Mouse (Mus musculus): Measurements from ENCODE around the gene Ascc3. TPM values are rescaled to one million over a fixed set of nuclear protein-coding genes. Genes with fewer than 3 reads are reported as not detected.

Ascc3 gene
- polyA plus RNA-seq, 1 experiment from 2014 or later: 17.8 TPM

- no peak overlapping the region for H3K4me2 ChIP-seq (ENCODE audit: low read depth, low read length)
Observed at GRCm38 (mm10) chr10:50702361-50702760, 109.9 kb downstream of the Ascc3 start.

GRCm38 (mm10) chr10:50704202-50704601, 111.7 kb downstream of the Ascc3 start:
- Histone ChIP-seq H3K9ac (replicated peaks; ENCODE audit: low read length) (no peak overlapping the region), H3K4me1 (ENCODE audit: control insufficient read depth, insufficient read depth, low read length) (no peaks in the 10 kb centered on the region), H3K9me3 (replicated peaks; ENCODE audit: control insufficient read depth, low read length) (no peaks in the 10 kb centered on the region), H3K4me3 (ENCODE audit: low read depth, low read length) (no peak overlapping the region), H3K36me3 (replicated peaks; ENCODE audit: control insufficient read depth, insufficient read depth, low read depth, low read length) (no peaks in the 10 kb centered on the region), H3K27ac (replicated peaks; ENCODE audit: low read depth, low read length) (no peak overlapping the region), H3K4me2 (ENCODE audit: low read depth, low read length) (no peak overlapping the region), H3K27me3 (ENCODE audit: control insufficient read depth, insufficient read depth, low read length) (no peaks in the 10 kb centered on the region)
- DNase-seq (ENCODE audit: low spot score) (peak; percentile 84), ATAC-seq (replicated peaks; ENCODE audit: insufficient number of reproducible peaks, low FRiP score, low TSS enrichment, low read depth) (no peak)
- 24% methylated on average over 6 of the region's 6 CpGs for WGBS

More at GRCm38 (mm10) chr10:50702361-50702760, 109.9 kb downstream of the Ascc3 start:
- no peaks in the 10 kb centered on the region for H3K9me3 ChIP-seq (replicated peaks; ENCODE audit: control insufficient read depth, low read length)
- H3K36me3 ChIP-seq (replicated peaks; ENCODE audit: control insufficient read depth, insufficient read depth, low read depth, low read length): no peaks in the 10 kb centered on the region
- no peaks in the 10 kb centered on the region for H3K27me3 ChIP-seq (ENCODE audit: control insufficient read depth, insufficient read depth, low read length)
- no peak overlapping the region for H3K4me3 ChIP-seq (ENCODE audit: low read depth, low read length)
- H3K4me1 ChIP-seq (ENCODE audit: control insufficient read depth, insufficient read depth, low read length): no peaks in the 10 kb centered on the region
- H3K27ac ChIP-seq (replicated peaks; ENCODE audit: low read depth, low read length): no peak overlapping the region
- ATAC-seq (replicated peaks; ENCODE audit: insufficient number of reproducible peaks, low FRiP score, low TSS enrichment, low read depth) (no peak), DNase-seq (ENCODE audit: low spot score) (no peak)
- WGBS: 77% methylated on average over 3 of the region's 3 CpGs
- no peak overlapping the region for H3K9ac ChIP-seq (replicated peaks; ENCODE audit: low read length)

- H3K27me3 ChIP-seq (ENCODE audit: control insufficient read depth, insufficient read depth, low read length): no peaks in the 10 kb centered on the region
- H3K36me3 ChIP-seq (replicated peaks; ENCODE audit: control insufficient read depth, insufficient read depth, low read depth, low read length): no peaks in the 10 kb centered on the region
- no peak overlapping the region for H3K4me2 ChIP-seq (ENCODE audit: low read depth, low read length)
- no peak for ATAC-seq (replicated peaks; ENCODE audit: insufficient number of reproducible peaks, low FRiP score, low TSS enrichment, low read depth)
- H3K9ac ChIP-seq (replicated peaks; ENCODE audit: low read length): no peak overlapping the region
- DNase-seq (ENCODE audit: low spot score): no peak
- H3K27ac ChIP-seq (replicated peaks; ENCODE audit: low read depth, low read length): no peak overlapping the region
- H3K4me1 ChIP-seq (ENCODE audit: control insufficient read depth, insufficient read depth, low read length): no peaks in the 10 kb centered on the region
- WGBS: 77% methylated on average over 3 of the region's 3 CpGs
- H3K4me3 ChIP-seq (ENCODE audit: low read depth, low read length): no peak overlapping the region
- H3K9me3 ChIP-seq (replicated peaks; ENCODE audit: control insufficient read depth, low read length): no peaks in the 10 kb centered on the region
Observed at GRCm38 (mm10) chr10:50704898-50705297, 112.4 kb downstream of the Ascc3 start.

GRCm38 (mm10) chr10:50711286-50711685, 118.8 kb downstream of the Ascc3 start:
- H3K27ac ChIP-seq (replicated peaks; ENCODE audit: low read depth, low read length): no peak overlapping the region
- no peaks in the 10 kb centered on the region for H3K27me3 ChIP-seq (ENCODE audit: control insufficient read depth, insufficient read depth, low read length)
- no peaks in the 10 kb centered on the region for H3K9me3 ChIP-seq (replicated peaks; ENCODE audit: control insufficient read depth, low read length)
- 66% methylated on average over 3 of the region's 3 CpGs for WGBS
- no peaks in the 10 kb centered on the region for H3K36me3 ChIP-seq (replicated peaks; ENCODE audit: control insufficient read depth, insufficient read depth, low read depth, low read length)
- ATAC-seq (replicated peaks; ENCODE audit: insufficient number of reproducible peaks, low FRiP score, low TSS enrichment, low read depth) (no peak), DNase-seq (ENCODE audit: low spot score) (peak; percentile 11)
- H3K4me1 ChIP-seq (ENCODE audit: control insufficient read depth, insufficient read depth, low read length): no peaks in the 10 kb centered on the region
- no peak overlapping the region for H3K4me2 ChIP-seq (ENCODE audit: low read depth, low read length)
- H3K9ac ChIP-seq (replicated peaks; ENCODE audit: low read length): no peak overlapping the region
- H3K4me3 ChIP-seq (ENCODE audit: low read depth, low read length): no peak overlapping the region

GRCm38 (mm10) chr10:50711765-50712164, 119.3 kb downstream of the Ascc3 start:
- Histone ChIP-seq H3K4me3 (ENCODE audit: low read depth, low read length) (no peak overlapping the region), H3K9ac (replicated peaks; ENCODE audit: low read length) (no peak overlapping the region), H3K27ac (replicated peaks; ENCODE audit: low read depth, low read length) (no peak overlapping the region), H3K4me1 (ENCODE audit: control insufficient read depth, insufficient read depth, low read length) (no peaks in the 10 kb centered on the region), H3K4me2 (ENCODE audit: low read depth, low read length) (no peak overlapping the region), H3K9me3 (replicated peaks; ENCODE audit: control insufficient read depth, low read length) (no peaks in the 10 kb centered on the region), H3K27me3 (ENCODE audit: control insufficient read depth, insufficient read depth, low read length) (no peaks in the 10 kb centered on the region), H3K36me3 (replicated peaks; ENCODE audit: control insufficient read depth, insufficient read depth, low read depth, low read length) (no peaks in the 10 kb centered on the region)
- DNase-seq (ENCODE audit: low spot score) (no peak), ATAC-seq (replicated peaks; ENCODE audit: insufficient number of reproducible peaks, low FRiP score, low TSS enrichment, low read depth) (no peak)
- 93% methylated on average over 1 of the region's 1 CpGs for WGBS

- Histone ChIP-seq H3K9me3 (replicated peaks; ENCODE audit: control insufficient read depth, low read length) (no peaks in the 10 kb centered on the region), H3K4me1 (ENCODE audit: control insufficient read depth, insufficient read depth, low read length) (no peaks in the 10 kb centered on the region), H3K36me3 (replicated peaks; ENCODE audit: control insufficient read depth, insufficient read depth, low read depth, low read length) (no peaks in the 10 kb centered on the region), H3K27me3 (ENCODE audit: control insufficient read depth, insufficient read depth, low read length) (no peaks in the 10 kb centered on the region), H3K27ac (replicated peaks; ENCODE audit: low read depth, low read length) (no peak overlapping the region), H3K9ac (replicated peaks; ENCODE audit: low read length) (no peak overlapping the region), H3K4me2 (ENCODE audit: low read depth, low read length) (no peak overlapping the region), H3K4me3 (ENCODE audit: low read depth, low read length) (no peak overlapping the region)
- ATAC-seq (replicated peaks; ENCODE audit: insufficient number of reproducible peaks, low FRiP score, low TSS enrichment, low read depth) (no peak), DNase-seq (ENCODE audit: low spot score) (no peak)
Observed at GRCm38 (mm10) chr10:50733459-50733858, 141.0 kb downstream of the Ascc3 start.

- Histone ChIP-seq H3K27ac (replicated peaks; ENCODE audit: low read depth, low read length) (no peak overlapping the region), H3K4me2 (ENCODE audit: low read depth, low read length) (no peak overlapping the region), H3K27me3 (ENCODE audit: control insufficient read depth, insufficient read depth, low read length) (no peaks in the 10 kb centered on the region), H3K9ac (replicated peaks; ENCODE audit: low read length) (no peak overlapping the region), H3K9me3 (replicated peaks; ENCODE audit: control insufficient read depth, low read length) (no peaks in the 10 kb centered on the region), H3K36me3 (replicated peaks; ENCODE audit: control insufficient read depth, insufficient read depth, low read depth, low read length) (no peaks in the 10 kb centered on the region), H3K4me3 (ENCODE audit: low read depth, low read length) (no peak overlapping the region), H3K4me1 (ENCODE audit: control insufficient read depth, insufficient read depth, low read length) (no peaks in the 10 kb centered on the region)
- 86% methylated on average over 2 of the region's 2 CpGs for WGBS
- DNase-seq (ENCODE audit: low spot score): no peak
- no peak for ATAC-seq (replicated peaks; ENCODE audit: insufficient number of reproducible peaks, low FRiP score, low TSS enrichment, low read depth)
Observed at GRCm38 (mm10) chr10:50762069-50762468, 169.6 kb downstream of the Ascc3 start.

- no peak for DNase-seq (ENCODE audit: low spot score)
- no peaks in the 10 kb centered on the region for H3K27me3 ChIP-seq (ENCODE audit: control insufficient read depth, insufficient read depth, low read length)
- H3K9ac ChIP-seq (replicated peaks; ENCODE audit: low read length): no peak overlapping the region
- H3K4me3 ChIP-seq (ENCODE audit: low read depth, low read length): no peak overlapping the region
- no peaks in the 10 kb centered on the region for H3K36me3 ChIP-seq (replicated peaks; ENCODE audit: control insufficient read depth, insufficient read depth, low read depth, low read length)
- WGBS: 86% methylated on average over 2 of the region's 2 CpGs
- no peak overlapping the region for H3K27ac ChIP-seq (replicated peaks; ENCODE audit: low read depth, low read length)
- no peak for ATAC-seq (replicated peaks; ENCODE audit: insufficient number of reproducible peaks, low FRiP score, low TSS enrichment, low read depth)
- no peak overlapping the region for H3K4me2 ChIP-seq (ENCODE audit: low read depth, low read length)
- no peaks in the 10 kb centered on the region for H3K9me3 ChIP-seq (replicated peaks; ENCODE audit: control insufficient read depth, low read length)
- H3K4me1 ChIP-seq (ENCODE audit: control insufficient read depth, insufficient read depth, low read length): no peaks in the 10 kb centered on the region
Observed at GRCm38 (mm10) chr10:50762984-50763383, 170.5 kb downstream of the Ascc3 start.
